Mouse (Mus musculus): Measurements from ENCODE around the gene Hsd3b1. TPM values are rescaled to one million over a fixed set of nuclear protein-coding genes. Genes with fewer than 3 reads are reported as not detected.

The Hsd3b1 gene
- 0.25 TPM in 1 of 2 replicates, not detected in the other for polyA plus RNA-seq (2015; fragmentation: Nextera tagmentation; extraction: Ambion mirVana)

DNA sequence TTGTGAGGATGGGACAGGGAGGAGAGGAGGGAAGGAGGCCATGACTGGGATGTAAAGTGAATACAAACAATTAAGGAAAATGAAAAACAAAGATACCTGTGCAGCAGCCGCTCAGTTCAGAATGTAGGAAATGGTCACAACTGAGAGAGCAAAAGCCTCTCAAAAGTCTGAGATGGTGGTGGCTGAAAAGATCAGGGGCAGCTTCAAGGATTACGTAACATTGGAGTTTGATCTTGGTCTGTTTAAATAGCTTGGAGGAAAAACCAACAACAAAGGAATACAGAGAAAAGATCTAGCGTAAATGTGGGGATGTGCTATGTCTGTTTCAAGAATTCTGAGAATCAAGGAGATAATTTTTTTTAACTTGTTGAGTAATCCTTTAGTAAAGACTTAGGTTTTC lies at the start of gene Hsd3b1:
TSS of gene Hsd3b1 (minus strand) at position 219 of the 400 bp plus-strand sequence.
- WGBS, result 71% methylated on average over 3 of the region's 3 CpGs
- H3K4me3 ChIP-seq, result no peak within 1 kb of the TSS
- no peaks in the 10 kb centered on the region for H3K4me1 ChIP-seq
- no peak within 1 kb of the TSS for H3K27ac ChIP-seq
- no peaks in the 10 kb centered on the region for H3K9me3 ChIP-seq
- H3K27me3 ChIP-seq, result no peaks in the 10 kb centered on the region
- no peak within 1 kb of the TSS for H3K9ac ChIP-seq
- ATAC-seq (ENCODE audit: borderline replicate concordance, extremely low read depth, low FRiP score, low TSS enrichment), result no peak
- H3K4me2 ChIP-seq, result no peak within 1 kb of the TSS
- no peaks in the 10 kb centered on the region for H3K36me3 ChIP-seq

DNA sequence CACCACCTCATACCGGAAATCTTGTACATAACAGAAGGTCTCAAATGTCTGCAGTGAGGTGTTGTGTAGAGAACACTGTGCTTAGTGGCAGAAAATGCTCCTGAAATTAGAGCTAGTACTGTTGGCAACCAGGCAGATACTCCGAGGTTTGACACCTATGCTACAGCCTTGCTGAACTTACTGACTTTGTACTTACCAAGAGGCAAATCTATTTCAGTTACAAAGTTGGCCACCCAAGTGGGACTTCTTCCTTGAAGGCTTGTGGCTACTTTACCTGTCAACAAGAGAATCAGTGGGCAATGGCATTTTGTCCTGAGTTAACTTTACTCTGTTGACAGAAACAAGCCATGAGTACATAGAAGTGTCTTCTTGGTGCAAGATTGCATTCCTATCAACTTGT lies 38.0 kb upstream of the Hsd3b1 start:
- Histone ChIP-seq H3K36me3 (no peaks in the 10 kb centered on the region), H3K4me3 (no peak overlapping the region), H3K9me3 (no peaks in the 10 kb centered on the region), H3K4me1 (no peaks in the 10 kb centered on the region), H3K9ac (no peak overlapping the region), H3K27ac (no peak overlapping the region), H3K4me2 (no peak overlapping the region), H3K27me3 (no peaks in the 10 kb centered on the region)
- ATAC-seq (ENCODE audit: borderline replicate concordance, extremely low read depth, low FRiP score, low TSS enrichment), result no peak
- 83% methylated on average over 2 of the region's 2 CpGs for WGBS

DNA sequence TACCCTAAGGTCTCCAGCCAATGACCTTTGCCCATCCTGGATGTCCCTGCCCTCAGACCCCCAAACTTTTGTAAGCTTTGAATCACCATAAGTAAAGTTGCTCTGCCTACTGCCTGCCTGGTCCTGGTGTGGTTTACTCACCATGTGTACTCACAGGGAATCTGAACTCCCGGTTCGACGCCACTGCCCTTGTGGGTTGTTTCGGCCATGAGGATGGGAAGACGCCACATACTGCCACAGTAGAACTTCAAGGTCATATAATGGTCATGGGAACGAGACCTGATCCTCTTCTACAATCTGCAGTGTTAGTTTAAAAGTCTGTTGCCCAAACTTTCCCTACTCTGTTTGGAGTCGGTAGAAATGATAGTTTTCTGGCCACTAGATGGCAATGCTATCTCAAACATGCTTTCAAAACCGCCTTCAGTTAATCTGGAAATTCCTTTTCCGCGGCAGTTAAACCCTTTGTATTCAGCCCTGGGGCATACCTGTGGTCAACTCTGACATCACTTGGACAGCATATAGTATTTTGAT lies 35.5 kb upstream of the Hsd3b1 start:
- no peak for ATAC-seq (ENCODE audit: borderline replicate concordance, extremely low read depth, low FRiP score, low TSS enrichment)
- Histone ChIP-seq H3K4me1 (no peaks in the 10 kb centered on the region), H3K4me3 (no peak overlapping the region), H3K4me2 (no peak overlapping the region), H3K27ac (no peak overlapping the region), H3K27me3 (no peaks in the 10 kb centered on the region), H3K36me3 (no peaks in the 10 kb centered on the region), H3K9me3 (no peaks in the 10 kb centered on the region), H3K9ac (no peak overlapping the region)
- WGBS, result 35% methylated on average over 10 of the region's 10 CpGs

DNA sequence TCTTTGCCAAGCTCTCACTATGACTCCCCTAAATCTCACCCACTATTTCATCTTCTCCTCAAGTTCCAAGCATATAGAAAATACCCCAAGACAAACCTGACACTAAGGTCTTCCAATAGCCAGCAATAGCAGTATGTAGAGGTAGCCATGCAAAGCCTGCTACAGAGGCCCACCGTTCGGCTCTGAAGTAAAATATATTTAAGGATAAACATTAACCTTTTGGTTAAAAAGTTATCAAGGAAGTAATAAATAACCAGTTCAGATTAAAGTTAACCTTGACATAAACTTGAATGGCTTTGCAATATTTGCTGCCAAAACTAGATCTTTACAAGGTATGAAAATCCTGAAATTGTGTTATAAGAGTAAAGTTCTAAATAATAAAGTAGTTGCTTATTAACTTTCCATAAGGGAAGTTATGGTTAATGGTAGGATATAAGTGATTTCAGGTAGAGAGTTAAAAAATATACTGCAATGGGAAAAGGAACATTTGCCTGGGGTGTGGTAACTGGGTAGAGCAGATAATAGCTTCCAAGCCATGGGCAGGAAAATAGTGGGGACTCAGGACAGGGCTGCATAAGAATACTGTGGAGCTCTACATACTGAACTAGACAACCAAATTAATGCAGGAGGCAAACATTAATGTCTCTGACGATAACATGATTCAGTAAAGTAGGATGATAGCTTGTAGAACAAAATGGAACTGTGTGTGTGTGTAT lies 33.6 kb upstream of the Hsd3b1 start, which contains the start of gene Hao2:
TSS of gene Hao2 (minus strand) at position 183 of the 716 bp plus-strand sequence.
- no peak for ATAC-seq (ENCODE audit: borderline replicate concordance, extremely low read depth, low FRiP score, low TSS enrichment)
- WGBS, result 59% methylated on average over 3 of the region's 3 CpGs
- H3K27me3 ChIP-seq, result no peaks in the 10 kb centered on the region
- no peaks in the 10 kb centered on the region for H3K4me1 ChIP-seq
- H3K27ac ChIP-seq, result no peak within 1 kb of the TSS
- no peak within 1 kb of the TSS for H3K4me3 ChIP-seq
- no peak within 1 kb of the TSS for H3K4me2 ChIP-seq
- H3K36me3 ChIP-seq, result no peaks in the 10 kb centered on the region
- H3K9me3 ChIP-seq, result no peaks in the 10 kb centered on the region
- H3K9ac ChIP-seq, result no peak within 1 kb of the TSS

DNA sequence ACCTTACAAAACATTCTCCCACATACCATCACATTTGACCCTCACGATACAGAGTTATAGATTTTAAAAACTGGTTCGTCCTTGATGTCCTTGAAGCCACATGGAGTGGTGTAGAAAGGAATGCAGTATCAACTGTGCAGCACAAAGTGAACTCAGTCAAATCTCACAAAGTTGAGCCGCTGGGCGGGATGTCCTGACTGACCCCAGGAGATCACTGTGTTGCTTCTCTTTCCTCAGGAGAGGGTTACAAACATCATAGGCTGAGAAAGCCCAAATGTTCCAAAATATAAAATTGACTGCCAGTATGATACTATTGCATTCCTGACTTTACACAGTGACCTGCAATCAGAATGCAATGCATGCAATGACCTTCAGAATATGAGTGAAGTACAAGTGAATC lies 30.8 kb upstream of the Hsd3b1 start:
- no peak overlapping the region for H3K9ac ChIP-seq
- 83% methylated on average over 4 of the region's 4 CpGs for WGBS
- H3K27ac ChIP-seq, result no peak overlapping the region
- H3K9me3 ChIP-seq, result no peaks in the 10 kb centered on the region
- ATAC-seq (ENCODE audit: borderline replicate concordance, extremely low read depth, low FRiP score, low TSS enrichment), result no peak
- H3K4me3 ChIP-seq, result no peak overlapping the region
- no peaks in the 10 kb centered on the region for H3K4me1 ChIP-seq
- H3K27me3 ChIP-seq, result no peaks in the 10 kb centered on the region
- no peak overlapping the region for H3K4me2 ChIP-seq
- no peaks in the 10 kb centered on the region for H3K36me3 ChIP-seq

DNA sequence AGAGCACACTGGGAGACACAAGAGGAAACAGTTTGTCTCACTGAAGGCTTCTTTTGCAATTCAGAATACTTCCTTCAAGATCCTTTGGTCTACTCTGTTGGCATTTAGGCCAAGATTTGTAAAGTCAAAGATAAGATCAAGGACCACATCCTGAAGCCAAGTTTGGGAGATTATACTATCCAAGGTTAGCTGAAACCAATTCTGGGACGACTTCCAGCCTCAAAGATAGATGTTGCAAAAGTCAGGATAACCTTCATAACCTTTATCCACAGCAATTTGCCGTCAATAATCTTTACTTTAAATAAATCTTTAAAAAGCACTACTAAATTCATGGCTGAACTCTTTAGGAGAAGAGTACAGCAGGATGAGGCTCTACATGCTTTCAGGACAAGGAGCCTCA lies 28.6 kb upstream of the Hsd3b1 start:
- Histone ChIP-seq H3K36me3 (no peaks in the 10 kb centered on the region), H3K9ac (no peak overlapping the region), H3K27me3 (no peaks in the 10 kb centered on the region), H3K9me3 (no peaks in the 10 kb centered on the region), H3K27ac (no peak overlapping the region), H3K4me3 (no peak overlapping the region), H3K4me2 (no peak overlapping the region), H3K4me1 (no peaks in the 10 kb centered on the region)
- WGBS, result 64% methylated on average over 2 of the region's 2 CpGs
- no peak for ATAC-seq (ENCODE audit: borderline replicate concordance, extremely low read depth, low FRiP score, low TSS enrichment)

DNA sequence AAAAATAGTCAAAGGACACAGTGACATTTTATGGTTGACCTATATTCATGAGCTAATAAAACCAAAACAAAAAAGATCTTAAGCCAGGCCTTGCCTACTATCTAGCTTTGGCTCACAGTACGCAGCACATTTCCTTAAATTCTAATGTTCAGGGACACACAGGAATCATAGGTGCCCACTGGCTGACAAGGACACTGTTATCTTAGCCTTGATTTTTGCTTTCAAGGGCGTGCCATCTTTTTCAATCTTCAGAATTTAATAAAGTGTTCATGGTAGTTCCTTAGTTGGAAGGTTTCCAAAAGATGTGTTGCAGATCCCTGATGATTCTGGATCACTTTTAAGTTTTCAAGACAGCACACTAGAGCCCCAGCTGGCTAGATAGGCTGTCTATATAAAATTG lies 21.2 kb upstream of the Hsd3b1 start:
- H3K27me3 ChIP-seq, result no peaks in the 10 kb centered on the region
- no peaks in the 10 kb centered on the region for H3K36me3 ChIP-seq
- H3K4me1 ChIP-seq, result no peaks in the 10 kb centered on the region
- H3K27ac ChIP-seq, result no peak overlapping the region
- H3K4me2 ChIP-seq, result no peak overlapping the region
- no peaks in the 10 kb centered on the region for H3K9me3 ChIP-seq
- 69% methylated on average over 2 of the region's 2 CpGs for WGBS
- no peak overlapping the region for H3K4me3 ChIP-seq
- no peak for ATAC-seq (ENCODE audit: borderline replicate concordance, extremely low read depth, low FRiP score, low TSS enrichment)
- no peak overlapping the region for H3K9ac ChIP-seq

DNA sequence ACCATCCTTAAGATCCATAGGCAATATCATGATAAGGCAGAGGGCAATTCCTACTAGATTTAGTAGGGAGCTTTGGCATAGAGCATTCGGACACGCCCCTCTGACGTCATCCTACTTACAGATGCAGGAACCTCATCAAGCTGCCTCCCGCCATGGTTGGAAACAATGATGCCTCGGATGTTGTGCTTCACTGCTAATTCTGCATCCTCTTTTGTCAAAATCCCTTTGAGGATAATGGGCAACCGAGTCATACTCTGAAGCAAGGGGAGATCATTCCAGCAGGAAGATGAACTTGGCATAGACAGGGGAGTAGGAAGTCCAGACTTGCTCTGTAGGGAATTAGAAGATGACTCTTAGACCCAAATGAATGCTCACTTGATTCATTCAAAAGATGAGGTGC lies 20.6 kb upstream of the Hsd3b1 start:
- no peak overlapping the region for H3K27ac ChIP-seq
- WGBS, result 78% methylated on average over 6 of the region's 6 CpGs

DNA sequence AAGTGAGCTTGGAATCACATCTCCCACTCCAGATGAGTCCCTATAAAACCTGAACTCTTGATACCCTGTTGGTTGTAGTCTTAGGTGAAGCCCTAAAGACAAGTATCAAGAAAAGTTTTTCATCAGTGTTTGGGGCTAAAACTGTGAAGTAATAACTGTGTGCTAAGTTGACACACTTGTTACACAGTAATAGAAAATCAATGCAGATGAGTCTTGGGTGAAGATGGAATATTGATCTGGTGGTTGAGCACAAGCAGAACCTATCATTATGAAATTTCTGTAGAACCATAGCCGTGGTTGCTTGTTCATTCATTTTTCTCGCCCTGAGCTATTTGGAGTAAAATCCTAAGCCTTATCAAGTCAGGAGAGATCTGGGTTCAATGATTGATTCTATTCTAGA lies 8.6 kb upstream of the Hsd3b1 start:
- no peak for ATAC-seq (ENCODE audit: borderline replicate concordance, extremely low read depth, low FRiP score, low TSS enrichment)

More for the DNA sequence above, 20.6 kb upstream of the Hsd3b1 start:
- Histone ChIP-seq H3K4me3 (no peak overlapping the region), H3K4me2 (no peak overlapping the region), H3K36me3 (no peaks in the 10 kb centered on the region), H3K27me3 (no peaks in the 10 kb centered on the region), H3K9ac (no peak overlapping the region), H3K9me3 (no peaks in the 10 kb centered on the region), H3K4me1 (no peaks in the 10 kb centered on the region)
- no peak for ATAC-seq (ENCODE audit: borderline replicate concordance, extremely low read depth, low FRiP score, low TSS enrichment)

DNA sequence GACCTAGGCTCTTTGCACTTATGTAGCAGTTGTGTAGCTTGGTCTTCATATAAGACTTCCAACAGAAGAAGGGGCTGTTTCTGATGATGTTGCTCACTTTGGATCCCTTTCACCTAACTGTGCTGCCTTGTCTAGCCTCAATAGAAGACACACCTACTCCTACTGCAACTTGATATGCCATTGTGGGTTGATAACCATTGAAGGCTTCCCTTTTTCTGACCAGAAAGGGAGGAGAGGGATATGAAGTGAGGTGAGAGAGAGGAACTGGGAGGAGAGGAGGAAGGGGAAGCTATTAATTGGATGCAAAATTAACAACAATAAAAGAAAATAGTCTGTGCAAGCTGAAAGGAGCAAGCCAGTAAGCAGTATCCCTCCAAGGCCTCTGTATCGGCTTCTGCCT lies 3.2 kb upstream of the Hsd3b1 start:
- no peak overlapping the region for H3K4me2 ChIP-seq
- no peaks in the 10 kb centered on the region for H3K27me3 ChIP-seq
- H3K27ac ChIP-seq, result no peak overlapping the region
- no peak overlapping the region for H3K9ac ChIP-seq
- no peaks in the 10 kb centered on the region for H3K4me1 ChIP-seq
- no peaks in the 10 kb centered on the region for H3K36me3 ChIP-seq
- H3K4me3 ChIP-seq, result no peak overlapping the region
- WGBS, result 68% methylated on average over 1 of the region's 1 CpGs
- H3K9me3 ChIP-seq, result no peaks in the 10 kb centered on the region
- ATAC-seq (ENCODE audit: borderline replicate concordance, extremely low read depth, low FRiP score, low TSS enrichment), result no peak

More for the DNA sequence above, 8.6 kb upstream of the Hsd3b1 start:
- Histone ChIP-seq H3K27me3 (no peaks in the 10 kb centered on the region), H3K36me3 (no peaks in the 10 kb centered on the region), H3K27ac (no peak overlapping the region), H3K9me3 (no peaks in the 10 kb centered on the region), H3K4me1 (no peaks in the 10 kb centered on the region), H3K4me2 (no peak overlapping the region), H3K4me3 (no peak overlapping the region), H3K9ac (no peak overlapping the region)
- WGBS, result 78% methylated on average over 2 of the region's 2 CpGs

DNA sequence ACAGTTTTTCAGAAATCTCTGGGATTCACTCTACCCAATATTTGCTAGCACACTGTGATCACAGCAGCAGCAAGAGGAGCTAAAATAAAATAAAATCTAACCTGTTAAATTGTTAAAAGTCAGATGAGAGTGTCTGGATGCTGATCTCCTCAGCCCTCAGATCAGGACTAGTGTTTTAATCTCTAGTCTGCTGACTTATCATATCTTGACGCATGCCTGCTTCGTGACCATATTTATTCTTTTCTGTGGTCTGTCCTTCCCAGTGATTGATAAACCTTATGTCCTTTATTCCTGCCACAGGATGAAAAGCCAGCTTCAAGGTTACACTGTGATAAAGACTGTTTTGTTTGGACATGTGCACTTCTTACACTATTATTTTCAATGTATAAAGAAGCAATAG lies 1.5 kb downstream of the Hsd3b1 start:
- H3K4me3 ChIP-seq, result no peak overlapping the region
- H3K36me3 ChIP-seq, result no peaks in the 10 kb centered on the region
- H3K27ac ChIP-seq, result no peak overlapping the region
- no peaks in the 10 kb centered on the region for H3K4me1 ChIP-seq
- WGBS, result 50% methylated on average over 2 of the region's 2 CpGs
- no peak overlapping the region for H3K9ac ChIP-seq
- no peaks in the 10 kb centered on the region for H3K9me3 ChIP-seq
- no peak overlapping the region for H3K4me2 ChIP-seq
- H3K27me3 ChIP-seq, result no peaks in the 10 kb centered on the region
- ATAC-seq (ENCODE audit: borderline replicate concordance, extremely low read depth, low FRiP score, low TSS enrichment), result no peak

DNA sequence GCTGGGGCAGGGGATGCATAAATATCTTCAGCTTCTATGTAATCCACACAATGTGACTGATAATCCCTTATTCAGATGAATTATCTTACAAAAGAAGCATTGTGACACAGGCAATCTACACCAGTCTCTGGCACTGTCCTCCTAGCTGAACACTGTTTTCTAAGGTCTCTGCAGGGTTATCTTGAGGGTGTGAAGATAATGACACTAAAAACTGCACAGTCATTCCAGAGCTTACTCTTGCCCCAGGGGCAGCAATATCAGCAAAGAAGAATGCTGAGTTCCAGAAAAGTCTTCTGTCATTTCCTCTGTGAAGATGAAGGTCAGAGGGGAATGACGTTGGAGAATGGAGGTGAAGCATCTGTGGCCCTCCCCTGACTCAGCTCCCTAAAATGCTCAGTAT lies 2.7 kb downstream of the Hsd3b1 start:
- no peaks in the 10 kb centered on the region for H3K4me1 ChIP-seq
- 48% methylated on average over 1 of the region's 1 CpGs for WGBS
- H3K9ac ChIP-seq, result no peak overlapping the region
- H3K4me3 ChIP-seq, result no peak overlapping the region
- no peaks in the 10 kb centered on the region for H3K36me3 ChIP-seq
- H3K27me3 ChIP-seq, result no peaks in the 10 kb centered on the region
- no peak overlapping the region for H3K27ac ChIP-seq
- no peak overlapping the region for H3K4me2 ChIP-seq
- H3K9me3 ChIP-seq, result no peaks in the 10 kb centered on the region
- ATAC-seq (ENCODE audit: borderline replicate concordance, extremely low read depth, low FRiP score, low TSS enrichment), result no peak

Measured in lung, embryonic 15.5 days (tissue).